Mouse (Mus musculus) T-helper 1 cell (primary cell): ENCODE results near the gene Mpi.

Experiments
- in situ Hi-C: fragments of 300-600 bp; cut with MboI, MseI; formaldehyde crosslinking; loops from one replicate; pipeline ENCODE4 v1.15.1; 2025; ENCODE audit warnings: high pct_unique_total_duplicates

The Mpi gene

DNA sequence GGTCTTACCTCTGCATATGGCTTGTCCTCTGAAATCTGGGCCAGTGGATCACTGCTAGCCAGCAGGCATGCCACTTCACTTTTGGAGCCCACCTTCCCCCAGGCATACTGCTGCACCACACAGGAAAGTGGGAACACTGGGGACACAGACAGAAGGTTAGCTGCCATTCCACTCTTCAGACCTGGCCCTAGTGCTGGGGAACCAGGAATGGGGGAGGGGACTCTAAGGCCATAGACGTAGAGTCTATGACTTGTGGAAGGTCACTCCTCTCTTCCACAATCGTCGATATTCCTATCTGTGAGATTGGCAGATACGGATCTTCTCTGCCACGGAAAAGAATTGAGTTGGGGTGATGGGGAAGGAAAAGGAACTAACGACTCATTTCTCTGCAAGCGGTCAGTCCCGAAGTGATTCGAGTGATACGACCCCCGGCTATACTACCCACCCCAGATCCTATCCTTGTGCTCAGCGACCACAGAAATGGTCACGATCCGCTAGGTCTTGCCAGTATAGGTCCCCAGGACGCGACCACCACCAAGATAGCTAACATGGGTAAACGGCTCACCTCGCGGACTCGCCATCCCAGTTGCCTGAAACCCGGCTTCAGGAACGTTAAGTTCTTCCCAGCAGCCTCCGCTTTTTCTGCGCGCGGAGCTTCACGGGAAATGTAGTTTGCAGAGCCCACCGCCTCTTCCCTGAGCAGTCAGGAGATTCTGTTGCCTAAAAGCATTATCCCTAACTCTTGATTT, at the start of gene Mpi:
Gene Mpi, minus strand, starts transcription at position 625 of the 749 bp plus-strand sequence.
- in situ Hi-C loops = loop anchor here (5.0 kb wide), 1 partner anchor 90 kb away; no protein-coding TSS in a partner anchor

DNA sequence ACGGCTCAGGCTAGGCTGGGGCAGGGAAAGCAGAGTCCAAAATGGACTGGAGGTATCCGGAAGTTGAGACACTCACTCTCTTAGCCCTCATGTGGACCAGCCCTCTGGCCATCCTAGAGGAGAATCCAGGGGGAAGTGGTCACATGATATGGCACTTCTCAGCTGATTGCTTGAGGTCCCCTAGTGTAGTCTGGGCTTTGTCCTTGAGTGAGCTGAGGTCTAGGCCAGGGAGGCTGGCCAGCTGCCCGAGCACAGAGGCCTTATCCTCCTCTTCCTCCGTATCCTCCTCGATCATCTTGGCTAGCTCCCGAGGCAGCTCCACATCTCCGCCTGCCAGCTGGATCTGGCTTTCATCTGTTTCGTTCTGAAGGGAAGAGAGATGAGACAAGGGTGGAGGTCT, 49.5 kb upstream of the Mpi start:
- in situ Hi-C loops = no loop called here

DNA sequence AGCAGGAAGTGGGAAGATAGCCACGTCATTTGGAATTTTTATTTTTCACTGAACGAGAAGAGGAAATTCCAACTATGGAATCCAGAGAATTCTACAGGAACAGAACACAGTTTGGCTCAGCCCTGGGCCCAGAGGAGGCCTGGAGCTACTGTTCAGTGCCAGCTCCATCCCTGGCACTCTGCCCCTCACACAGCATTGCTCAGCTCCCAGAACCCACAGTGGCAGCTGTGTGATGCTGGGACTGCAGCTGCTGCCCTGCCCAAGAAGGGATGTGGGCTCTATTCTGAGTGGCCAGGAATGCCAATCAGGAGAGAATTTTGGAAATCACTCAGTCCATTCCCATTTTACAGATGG, 48.8 kb upstream of the Mpi start:
- in situ Hi-C loops = no loop called here

DNA sequence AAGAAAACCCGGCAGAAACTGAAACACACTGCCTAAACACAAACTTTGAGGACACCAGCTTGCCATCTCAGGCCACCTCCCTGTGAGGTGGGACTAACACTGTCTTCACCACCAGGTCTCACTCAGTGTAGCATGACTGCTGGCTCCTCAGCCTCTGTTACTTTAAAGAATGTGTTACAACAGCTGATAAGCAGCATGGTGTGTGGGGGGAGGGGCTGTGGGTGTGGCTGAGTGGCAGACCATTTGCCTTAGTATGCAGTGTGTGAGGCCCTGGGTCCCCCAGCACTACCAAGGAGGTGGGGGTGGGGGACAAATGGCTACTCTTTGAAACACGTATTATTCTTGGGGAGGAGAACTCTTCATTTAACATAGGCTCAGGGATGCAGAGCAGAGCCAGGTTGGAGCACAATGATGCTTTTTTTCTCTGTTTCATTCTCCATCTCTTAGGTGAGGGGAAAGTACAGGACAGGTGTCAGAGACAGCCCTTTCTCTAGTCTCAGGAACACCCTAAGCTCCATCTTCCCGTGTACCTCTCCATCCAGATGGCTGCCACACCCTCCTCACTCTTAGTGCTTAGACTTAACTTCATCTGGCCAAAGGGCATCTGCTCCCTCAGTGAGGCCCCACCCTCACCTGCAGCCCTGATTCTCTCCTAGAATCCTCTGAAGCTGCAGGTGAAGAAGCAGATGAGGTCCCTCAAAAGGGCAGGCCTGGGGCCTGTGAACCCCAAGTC, 48.2 kb upstream of the Mpi start:
- in situ Hi-C loops = no loop called here

DNA sequence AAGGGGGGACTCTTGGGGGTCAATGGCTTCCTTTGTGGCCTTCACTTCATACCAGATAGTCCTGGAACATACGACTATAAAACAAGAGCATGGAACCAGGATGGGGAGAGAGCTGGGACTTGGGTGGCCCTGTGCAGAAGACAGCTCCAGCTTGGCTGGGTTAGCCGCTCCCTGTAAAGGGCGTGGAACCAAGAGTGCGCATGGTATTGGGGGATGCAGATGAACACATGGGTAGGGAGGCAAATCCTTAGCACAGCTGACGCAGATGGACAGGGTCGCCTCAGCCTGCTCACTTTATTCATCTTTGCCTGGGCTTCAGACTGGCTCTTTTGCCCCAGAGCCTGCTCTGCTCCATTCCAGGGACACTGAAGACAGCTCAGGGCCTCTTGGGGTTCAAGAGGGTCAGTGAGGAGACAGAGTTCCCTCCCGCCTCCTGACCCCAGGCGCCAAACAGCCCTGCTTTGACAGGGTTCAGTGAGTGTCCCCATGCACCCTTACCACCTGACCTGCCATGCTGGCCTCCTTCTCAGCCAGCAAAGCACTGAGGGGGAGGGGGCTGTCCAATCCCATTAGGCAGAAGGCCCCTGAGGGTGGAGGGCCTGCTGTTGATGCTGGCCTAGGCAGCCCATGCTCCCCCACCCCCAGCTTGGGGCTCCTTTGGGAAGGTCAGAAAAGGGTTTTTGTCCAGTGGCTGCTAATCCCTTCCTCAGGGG, 46.4 kb upstream of the Mpi start:
- in situ Hi-C loops = no loop called here

DNA sequence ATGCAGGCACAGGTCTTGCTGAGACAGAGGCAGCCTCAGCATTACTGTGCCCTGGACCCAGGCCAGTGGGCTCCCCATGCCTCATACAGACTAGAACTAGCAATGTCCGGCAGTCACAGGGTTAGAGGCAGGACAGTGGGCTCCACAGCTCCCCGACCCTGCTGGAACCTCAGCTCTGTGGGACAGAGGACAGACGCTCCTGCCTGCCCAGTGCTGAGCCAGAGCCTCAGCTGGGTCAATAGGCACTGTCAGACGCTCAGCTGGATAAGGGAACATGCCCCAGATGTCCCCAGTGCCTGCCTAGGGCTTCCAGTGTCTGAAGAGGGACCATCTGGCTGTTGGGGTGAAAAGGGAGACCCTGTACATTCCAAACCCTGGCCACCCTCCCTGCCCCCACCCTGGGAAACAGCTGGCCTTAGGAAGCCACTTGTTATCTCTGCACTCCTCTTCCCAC, 45.4 kb upstream of the Mpi start:
- in situ Hi-C loops = no loop called here

DNA sequence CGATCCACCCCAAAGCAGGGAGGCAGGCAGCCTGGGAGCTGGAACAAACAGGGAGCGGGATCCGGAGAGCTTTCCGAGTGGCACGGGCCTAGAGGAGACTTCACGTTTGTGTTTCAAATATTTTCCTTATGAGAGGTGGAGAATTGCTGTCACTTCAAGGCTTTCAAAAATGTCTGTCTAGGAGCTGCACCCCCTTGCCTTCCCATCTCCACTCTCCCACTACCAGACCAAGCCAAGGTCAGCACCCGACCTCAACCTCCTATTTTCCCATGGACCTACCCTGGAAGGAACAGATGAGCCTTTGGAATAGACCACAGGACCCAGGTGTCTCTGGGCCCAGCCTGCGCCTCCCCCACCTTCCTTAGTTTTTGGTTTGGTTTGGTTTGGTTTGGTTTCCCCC, 44.7 kb upstream of the Mpi start:
- in situ Hi-C loops = no loop called here

DNA sequence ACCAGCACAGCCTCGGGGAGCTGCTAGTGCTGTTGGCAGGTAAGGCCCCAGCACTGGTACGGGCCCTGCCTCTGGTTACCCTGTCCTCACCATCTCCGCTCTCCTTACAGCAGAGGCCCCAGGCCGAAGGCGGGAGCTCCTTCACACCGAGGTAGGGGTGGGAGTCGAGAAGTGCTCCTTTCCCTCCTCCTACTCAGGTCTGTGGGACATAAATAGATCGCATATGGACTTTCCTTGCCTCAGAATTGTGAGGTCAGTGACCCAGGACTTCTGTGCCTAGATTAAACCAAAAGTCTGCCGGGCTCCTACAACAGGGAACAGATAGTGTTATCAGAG, 41.6 kb upstream of the Mpi start:
- in situ Hi-C loops = no loop called here

DNA sequence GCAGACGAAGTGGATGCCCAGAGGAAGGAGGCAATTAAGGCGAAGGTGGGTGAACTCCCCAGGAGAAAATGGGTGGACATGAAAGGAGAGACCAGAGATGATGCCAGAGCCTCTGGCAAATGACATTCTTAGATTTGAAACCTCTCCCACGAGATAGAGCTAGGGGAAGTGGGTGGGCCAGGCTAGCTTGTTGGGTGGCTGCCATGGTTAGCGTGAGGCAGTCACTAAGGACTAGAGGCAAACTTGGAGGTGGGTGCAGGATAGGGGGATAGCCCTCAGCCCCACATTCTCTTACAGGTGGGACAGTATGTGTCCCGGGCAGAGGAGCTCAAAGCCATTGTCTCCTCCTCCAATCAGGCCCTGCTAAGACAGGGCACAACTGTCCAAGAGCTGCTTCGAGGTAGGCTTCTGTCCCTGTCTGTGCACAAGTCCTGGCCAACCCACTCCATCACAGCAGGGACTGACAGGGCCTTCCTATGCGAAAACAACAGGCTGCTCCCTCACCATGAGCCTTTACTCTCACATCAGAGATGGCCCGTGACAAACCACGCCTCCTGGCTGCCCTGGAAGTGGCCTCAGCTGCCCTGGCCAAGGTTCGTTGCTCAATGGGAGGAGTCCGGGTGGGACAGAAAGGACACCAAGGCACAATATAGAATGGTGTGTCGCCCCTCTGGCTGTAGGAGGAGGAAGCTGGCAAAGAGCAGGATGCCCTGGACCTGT, 41.1 kb upstream of the Mpi start:
- in situ Hi-C loops = no loop called here

DNA sequence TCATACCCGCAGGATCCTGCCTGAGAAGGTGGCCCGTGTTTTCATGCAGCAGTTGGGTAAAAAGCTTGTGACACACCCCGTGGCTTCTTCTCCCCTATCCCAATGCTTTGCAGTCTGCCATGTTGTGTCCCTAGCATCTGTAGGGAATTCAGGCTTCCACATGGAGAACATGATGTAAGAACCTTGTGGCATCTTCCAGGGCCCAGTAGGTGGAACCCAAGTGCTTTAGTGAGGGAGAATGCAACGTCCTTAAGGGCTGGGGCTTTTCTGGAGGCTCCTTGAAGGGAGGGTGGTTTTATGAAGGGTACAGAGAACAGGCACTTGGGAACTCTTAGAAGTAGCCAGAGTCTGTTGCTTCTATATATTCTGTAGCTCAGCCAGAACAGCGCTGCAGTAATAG, 38.2 kb upstream of the Mpi start:
- in situ Hi-C loops = no loop called here

DNA sequence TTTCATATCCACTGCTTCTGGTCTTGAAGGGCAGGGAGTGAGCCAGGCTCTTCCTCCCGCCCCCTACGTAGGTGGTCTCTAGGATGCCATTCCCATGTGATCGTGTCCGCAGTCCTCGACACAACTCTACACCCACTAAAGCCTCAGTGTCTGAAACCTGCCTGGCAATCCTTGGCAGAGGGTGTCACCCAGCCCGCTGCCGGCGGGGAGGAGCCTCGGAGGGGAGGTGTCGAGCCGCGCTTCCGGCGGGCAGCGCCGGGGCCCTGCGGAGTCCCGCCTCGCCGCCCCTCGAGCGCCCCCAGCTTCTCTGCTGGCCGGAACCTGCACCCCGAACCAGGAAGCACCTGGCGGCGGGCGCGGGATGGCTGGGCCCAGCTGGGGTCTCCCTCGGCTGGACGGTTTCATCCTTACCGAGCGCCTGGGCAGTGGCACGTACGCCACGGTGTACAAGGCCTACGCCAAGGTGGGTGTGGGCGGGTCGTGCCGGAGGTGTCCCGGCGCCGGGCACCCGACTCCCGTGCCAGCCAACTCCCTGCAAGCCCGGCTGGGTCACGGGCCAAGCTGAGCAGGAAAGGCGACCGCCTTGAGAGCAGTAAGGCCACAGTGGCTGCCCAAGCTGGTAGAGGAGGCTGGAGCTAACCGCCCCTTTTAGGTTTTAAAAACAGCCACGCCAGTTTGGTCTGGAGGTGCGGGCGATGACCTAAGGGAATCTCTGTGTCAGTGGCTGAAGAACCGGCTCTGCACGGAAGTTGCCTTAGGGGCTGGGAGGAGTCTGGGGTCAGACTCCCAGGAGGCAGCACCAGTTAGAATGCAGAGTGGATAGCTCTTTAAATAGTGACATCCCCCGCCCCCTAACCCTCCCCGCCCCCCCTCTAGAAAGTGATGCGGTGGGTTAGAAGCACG, 36.9 kb upstream of the Mpi start, which contains the start of gene Ulk3:
Gene Ulk3, plus strand, starts transcription at position 229 of the 903 bp plus-strand sequence.
- in situ Hi-C loops = no loop called here

DNA sequence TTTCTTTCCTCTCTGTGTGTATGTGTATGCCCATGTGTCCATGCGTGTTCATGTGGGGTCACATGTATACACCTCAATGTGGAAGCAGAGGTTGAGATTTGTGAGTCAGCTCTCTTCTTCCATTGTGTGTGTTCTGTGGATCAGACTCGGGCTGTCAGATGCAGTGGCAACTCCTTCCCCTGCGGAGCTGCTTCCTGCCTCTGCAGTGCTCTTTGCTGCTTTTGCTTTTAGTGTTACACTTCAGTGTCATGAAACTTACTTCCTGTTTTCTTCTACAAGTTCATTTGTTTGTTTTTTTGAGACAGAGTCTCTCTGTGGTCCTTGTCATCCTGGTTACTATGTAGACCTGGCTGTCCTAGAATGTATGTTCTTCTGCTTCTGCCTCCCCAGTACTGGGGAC, 32.4 kb upstream of the Mpi start:
- in situ Hi-C loops = no loop called here

DNA sequence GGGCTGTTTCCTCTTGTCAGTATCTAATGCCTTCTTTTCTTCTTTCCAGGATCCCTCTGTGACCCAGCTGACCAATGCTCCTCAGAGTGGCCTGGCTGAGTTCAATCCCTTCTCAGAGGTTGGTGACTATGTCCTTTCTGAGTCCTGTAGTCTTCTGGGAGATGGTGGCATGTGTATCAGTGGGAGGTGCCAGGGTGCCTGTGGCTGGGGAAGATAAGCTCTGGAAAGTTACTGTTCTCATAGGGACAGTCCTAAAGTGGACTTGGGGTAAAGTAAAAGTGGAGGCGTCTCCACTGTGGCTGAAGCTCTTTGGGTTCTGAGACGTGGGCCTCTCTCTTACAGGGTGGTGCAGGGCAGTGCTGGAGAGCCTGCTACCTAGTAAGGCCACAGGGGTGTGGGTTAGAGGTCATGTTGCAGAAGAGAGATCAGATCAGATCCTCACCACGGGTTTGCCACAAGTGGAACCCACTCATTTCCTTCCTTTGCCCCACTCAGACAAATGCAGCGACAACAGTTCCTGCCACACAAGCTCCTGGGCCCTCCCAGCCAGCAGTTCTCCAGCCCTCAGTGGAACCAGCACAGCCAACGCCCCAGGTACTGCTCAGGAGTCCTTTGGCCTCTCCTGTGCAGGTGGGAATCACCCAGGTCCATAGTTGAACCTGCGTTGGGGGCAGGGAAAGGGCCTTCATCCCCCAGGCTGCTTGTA, 24.7 kb upstream of the Mpi start:
- in situ Hi-C loops = no loop called here

DNA sequence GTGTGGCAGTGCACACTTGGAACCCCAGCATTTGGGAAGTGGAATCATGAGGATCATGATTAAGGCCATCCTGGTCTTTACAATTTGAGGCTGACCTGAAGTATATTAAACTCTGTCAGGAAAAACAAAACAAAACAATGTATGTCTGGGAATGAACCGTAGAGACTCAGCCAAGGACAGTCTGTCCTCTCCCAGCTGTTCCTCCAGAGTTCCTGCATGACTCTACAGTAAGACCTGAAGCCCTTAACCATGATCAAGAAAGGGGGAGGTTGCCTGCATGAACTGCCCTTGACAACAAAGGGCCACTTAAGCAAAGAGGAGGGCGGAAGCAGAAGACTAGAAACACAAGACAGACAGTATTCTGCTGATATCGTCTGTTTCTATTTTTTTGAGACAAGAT, 23.0 kb upstream of the Mpi start:
- in situ Hi-C loops = no loop called here

DNA sequence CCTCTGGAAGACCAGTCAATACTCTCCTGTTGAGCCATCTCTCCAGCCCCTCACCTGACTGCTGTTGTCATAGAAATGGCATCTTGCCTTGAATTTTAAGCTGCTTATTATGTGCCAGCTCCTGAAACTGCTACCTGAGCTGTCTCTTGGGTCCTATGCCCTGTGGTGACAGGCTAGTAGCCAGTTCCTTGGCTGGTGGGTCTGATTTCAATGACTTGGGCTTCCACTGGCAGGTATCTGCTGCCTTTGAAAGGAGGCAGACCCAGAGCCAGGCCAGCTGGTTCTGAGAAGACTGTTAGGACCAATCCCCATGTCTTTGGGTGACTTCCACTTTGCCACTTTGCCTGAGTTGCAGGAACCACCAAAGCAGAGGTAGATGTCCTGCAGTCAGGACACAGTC, 21.8 kb upstream of the Mpi start:
- in situ Hi-C loops = no loop called here

DNA sequence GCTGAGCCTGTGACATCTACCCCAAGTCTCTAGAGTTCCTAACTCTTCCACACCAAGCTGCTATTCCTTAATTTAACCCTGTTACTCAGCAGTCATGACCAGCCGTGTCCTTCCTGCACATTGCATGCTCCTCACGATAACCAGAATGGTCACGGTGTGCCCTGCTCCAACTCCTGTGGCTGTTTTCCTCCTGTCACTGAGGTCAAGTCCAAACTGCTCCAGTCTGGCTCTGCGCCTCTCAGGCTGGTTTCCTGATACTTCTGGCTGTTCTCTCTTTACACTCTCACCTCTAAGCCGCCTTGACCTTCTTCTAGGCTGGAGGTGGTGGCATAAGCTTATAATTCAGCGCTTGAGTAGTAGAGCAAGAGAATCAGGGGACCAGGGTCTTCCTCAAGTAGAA, 15.9 kb upstream of the Mpi start:
- in situ Hi-C loops = no loop called here

DNA sequence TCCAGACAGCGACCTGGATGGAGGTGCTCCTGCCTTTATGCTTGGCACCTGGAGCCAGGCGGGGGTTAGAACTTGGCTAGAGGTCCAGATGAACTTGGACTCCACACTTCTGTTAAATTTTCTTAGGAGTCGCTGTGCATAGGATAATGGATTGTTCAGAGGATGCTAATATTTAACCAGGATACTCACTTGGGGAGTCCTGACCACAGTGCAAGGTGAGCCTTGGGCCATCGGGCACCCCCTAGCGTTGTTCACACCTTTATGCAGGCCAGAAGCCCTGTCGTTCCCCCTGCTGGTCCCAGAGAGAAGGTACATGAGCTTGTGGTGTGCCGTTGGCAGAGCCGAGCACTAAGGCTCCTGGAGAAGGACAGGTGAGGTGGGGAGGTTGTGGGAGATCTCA, 14.3 kb upstream of the Mpi start:
- in situ Hi-C loops = no loop called here

DNA sequence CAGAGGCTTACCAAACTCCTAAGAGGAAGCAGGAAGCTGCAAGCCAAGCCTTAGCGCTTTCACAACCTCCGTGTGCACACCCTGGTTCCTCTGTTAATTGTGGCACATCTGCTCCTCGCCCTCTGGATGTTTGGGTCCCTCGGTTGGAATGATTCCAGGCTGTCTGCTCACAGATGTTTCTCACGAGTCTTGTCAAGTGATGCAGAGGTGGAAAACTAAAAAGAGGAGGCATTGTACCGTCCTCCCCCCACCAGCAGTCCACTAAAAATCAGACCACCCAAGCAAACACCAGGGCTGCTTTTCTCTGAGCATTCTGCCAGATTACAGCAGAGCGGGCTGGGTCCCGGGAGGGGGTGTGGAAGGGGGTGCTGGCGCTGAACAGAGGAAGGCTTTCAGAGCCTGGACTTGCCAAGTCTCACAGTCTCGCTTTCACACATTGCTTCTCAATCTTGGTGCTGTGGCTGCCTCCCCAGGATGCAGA, 13.2 kb upstream of the Mpi start:
- in situ Hi-C loops = no loop called here

DNA sequence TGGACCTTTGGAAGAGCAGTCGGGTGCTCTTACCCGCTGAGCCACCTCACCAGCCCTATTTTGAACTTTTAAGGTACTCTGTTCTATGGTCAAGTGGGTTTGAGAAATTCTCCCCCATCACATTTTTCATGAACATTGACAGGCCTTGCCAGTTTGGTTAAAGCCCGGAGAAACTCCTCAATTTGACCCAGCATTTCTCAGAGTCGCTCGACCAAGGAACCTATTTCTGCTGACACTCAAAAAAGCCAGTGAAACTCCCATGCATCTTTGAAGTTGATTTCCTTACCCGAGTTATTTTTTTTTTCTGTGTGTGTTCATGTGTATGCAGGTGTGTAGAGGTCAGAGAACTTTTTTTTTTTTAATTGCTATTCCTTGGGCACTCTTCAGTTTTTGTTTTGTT, 12.0 kb upstream of the Mpi start:
- in situ Hi-C loops = no loop called here

DNA sequence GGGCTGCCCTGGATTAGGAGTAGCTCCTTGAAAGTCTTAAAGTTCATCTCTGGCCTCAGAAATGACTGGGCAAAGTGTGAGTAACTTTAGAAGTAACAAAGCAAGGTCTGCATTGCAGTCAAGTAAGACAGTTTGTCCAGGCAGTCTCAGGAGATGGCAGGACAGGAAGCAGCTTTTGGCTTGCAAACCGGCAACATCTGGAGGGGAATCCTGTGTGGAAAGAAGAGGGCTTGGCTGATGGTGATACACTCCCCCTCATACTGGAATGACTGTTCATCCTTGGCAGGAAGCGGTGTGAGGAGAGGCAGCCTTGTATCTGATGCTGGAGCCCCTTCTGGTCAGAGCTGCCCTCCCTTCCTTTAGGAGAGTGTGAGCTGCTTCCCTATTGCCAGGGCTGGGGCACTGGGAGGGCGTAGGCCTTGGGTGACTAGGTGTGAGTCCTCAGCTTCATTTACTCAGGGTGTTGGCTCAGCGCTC, 10.4 kb upstream of the Mpi start:
- in situ Hi-C loops = no loop called here
